Mouse (Mus musculus): Measurements from ENCODE around the gene Slc41a3.

The Slc41a3 gene

GRCm38 (mm10) chr6:90597592-90597991, 6.9 kb upstream of the Slc41a3 start:
- ATAC-seq (ENCODE audit: low TSS enrichment), result peak; percentile 60

GRCm38 (mm10) chr6:90598197-90598596, 6.3 kb upstream of the Slc41a3 start:
- no peak for ATAC-seq (ENCODE audit: low TSS enrichment)

- ATAC-seq (ENCODE audit: low TSS enrichment), result no peak
These were observed 4.2 kb upstream of the Slc41a3 start for GRCm38 (mm10) chr6:90600351-90600750.

- ATAC-seq (ENCODE audit: low TSS enrichment), result no peak
These were observed 2.8 kb upstream of the Slc41a3 start for GRCm38 (mm10) chr6:90601736-90602135.

GRCm38 (mm10) chr6:90602304-90602703, 2.2 kb upstream of the Slc41a3 start:
- no peak for ATAC-seq (ENCODE audit: low TSS enrichment)

GRCm38 (mm10) chr6:90603126-90603525, 1.4 kb upstream of the Slc41a3 start:
- no peak for ATAC-seq (ENCODE audit: low TSS enrichment)

GRCm38 (mm10) chr6:90604130-90604529, 395 bp upstream of the Slc41a3 start:
- ATAC-seq (ENCODE audit: low TSS enrichment), result no peak

GRCm38 (mm10) chr6:90605298-90605665, 757 bp downstream of the Slc41a3 start:
- ATAC-seq (ENCODE audit: low TSS enrichment), result no peak

- 0 out of 2 replicates have a peak, but pooled peaks have one; percentile 24 for ATAC-seq (ENCODE audit: low TSS enrichment)
These were observed 2.0 kb downstream of the Slc41a3 start for GRCm38 (mm10) chr6:90606538-90606937.

GRCm38 (mm10) chr6:90607196-90607595, 2.7 kb downstream of the Slc41a3 start:
- ATAC-seq (ENCODE audit: low TSS enrichment), result peak; percentile 51

GRCm38 (mm10) chr6:90608186-90608585, 3.7 kb downstream of the Slc41a3 start:
- no peak for ATAC-seq (ENCODE audit: low TSS enrichment)

- no peak for ATAC-seq (ENCODE audit: low TSS enrichment)
These were observed 5.7 kb downstream of the Slc41a3 start for GRCm38 (mm10) chr6:90610248-90610647.

GRCm38 (mm10) chr6:90613277-90613676, 8.8 kb downstream of the Slc41a3 start:
- ATAC-seq (ENCODE audit: low TSS enrichment), result no peak

GRCm38 (mm10) chr6:90615362-90615761, 10.8 kb downstream of the Slc41a3 start:
- no peak for ATAC-seq (ENCODE audit: low TSS enrichment)

GRCm38 (mm10) chr6:90615991-90616390, 11.5 kb downstream of the Slc41a3 start:
- ATAC-seq (ENCODE audit: low TSS enrichment), result no peak

GRCm38 (mm10) chr6:90616481-90616880, 12.0 kb downstream of the Slc41a3 start:
- no peak for ATAC-seq (ENCODE audit: low TSS enrichment)

- no peak for ATAC-seq (ENCODE audit: low TSS enrichment)
These were observed 13.7 kb downstream of the Slc41a3 start for GRCm38 (mm10) chr6:90618274-90618673.

- no peak for ATAC-seq (ENCODE audit: low TSS enrichment)
These were observed 14.5 kb downstream of the Slc41a3 start for GRCm38 (mm10) chr6:90618821-90619636.

- ATAC-seq (ENCODE audit: low TSS enrichment), result no peak
These were observed 15.4 kb downstream of the Slc41a3 start for GRCm38 (mm10) chr6:90619936-90620335.

- ATAC-seq (ENCODE audit: low TSS enrichment), result no peak
These were observed 16.5 kb downstream of the Slc41a3 start for GRCm38 (mm10) chr6:90620791-90621583.

GRCm38 (mm10) chr6:90621584-90621890, 17.0 kb downstream of the Slc41a3 start:
- no peak for ATAC-seq (ENCODE audit: low TSS enrichment)

- ATAC-seq (ENCODE audit: low TSS enrichment), result no peak; the same call in 1 of the 2 replicates
These were observed 18.4 kb downstream of the Slc41a3 start for GRCm38 (mm10) chr6:90622758-90623455.

GRCm38 (mm10) chr6:90623456-90623836, 18.9 kb downstream of the Slc41a3 start:
- no peak for ATAC-seq (ENCODE audit: low TSS enrichment)
